Mouse (Mus musculus): ENCODE results near the gene Frem2.

Gene Frem2

DNA sequence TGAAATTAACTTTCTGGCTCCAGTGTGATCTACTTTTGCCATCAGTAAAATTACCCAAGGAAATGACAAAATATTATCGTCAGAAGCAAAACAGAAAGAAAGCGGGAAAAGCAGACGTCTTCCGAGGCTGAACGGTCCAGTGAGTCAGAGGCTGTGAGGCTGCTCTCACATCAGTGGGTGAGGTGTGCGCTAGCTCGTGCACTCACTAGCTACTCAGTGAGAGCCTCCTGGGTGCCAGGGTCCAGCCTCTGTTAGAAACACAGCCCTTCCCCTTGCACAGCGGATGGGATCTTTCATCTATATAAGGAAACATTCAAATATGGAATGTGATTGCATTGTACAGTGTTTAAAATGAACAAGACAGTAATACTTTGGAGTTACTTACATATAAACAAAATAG lies 36.8 kb downstream of the Frem2 start:
- no peak for DNase-seq (ENCODE audit: low spot score)

DNA sequence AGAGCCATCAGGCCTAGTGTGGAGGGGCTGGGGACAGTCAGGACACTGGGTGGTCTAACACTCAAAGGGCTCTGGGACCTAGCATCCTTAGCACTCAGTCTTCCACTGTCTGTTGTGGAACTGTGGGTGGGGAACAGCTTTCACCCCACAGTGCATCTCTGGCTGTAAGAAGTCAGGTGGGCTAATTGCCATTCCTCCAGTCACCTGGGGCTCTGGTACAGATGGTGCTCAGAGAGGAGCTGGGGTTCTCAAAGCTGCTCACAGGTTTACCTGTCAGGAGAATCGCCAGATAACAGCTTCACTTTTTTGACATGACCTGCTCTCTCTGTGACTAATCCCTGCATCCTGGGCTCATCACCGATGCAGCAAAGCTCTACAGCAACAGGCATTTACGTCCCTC lies 46.0 kb downstream of the Frem2 start:
- DNase-seq (ENCODE audit: low spot score): no peak

DNA sequence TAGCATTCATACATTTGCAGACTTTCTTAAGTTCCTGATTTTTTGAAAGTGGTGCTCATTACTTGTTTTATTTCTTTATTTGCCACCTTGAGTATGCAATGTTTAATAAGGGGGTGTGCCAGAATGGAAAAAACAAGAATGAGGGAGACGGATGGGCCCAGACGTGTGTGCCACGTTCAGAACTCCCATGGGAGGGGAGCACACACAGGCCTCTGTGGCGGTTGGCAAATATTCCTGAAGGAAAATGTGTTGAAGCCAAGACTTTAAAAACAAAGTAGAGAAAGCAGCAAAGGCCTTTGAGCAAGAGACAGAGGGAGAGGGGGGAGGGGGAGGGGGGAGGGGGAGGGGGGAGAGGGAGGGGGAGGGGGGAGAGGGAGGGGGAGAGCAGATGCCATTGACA lies 47.3 kb downstream of the Frem2 start:
- DNase-seq (ENCODE audit: low spot score): no peak

DNA sequence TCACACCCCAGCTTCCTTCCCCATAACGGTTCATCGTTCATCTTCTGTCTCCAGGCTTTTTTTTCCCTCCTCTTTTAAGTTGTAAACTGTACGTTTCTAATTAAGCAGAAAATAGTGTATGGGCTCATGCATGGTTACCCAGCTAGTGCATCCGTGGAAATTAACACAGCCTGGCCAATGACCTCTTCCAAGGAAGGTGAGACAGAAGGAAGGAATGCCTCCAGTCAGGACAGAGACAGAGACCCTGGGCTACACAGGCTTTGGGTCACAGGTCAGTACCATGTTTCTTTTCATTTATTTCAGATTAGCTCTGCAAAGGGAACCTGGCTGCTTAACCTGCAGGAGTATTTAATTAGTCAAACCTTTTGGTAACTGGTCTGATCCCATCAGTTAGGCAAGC lies 57.0 kb downstream of the Frem2 start:
- DNase-seq (ENCODE audit: low spot score): no peak

DNA sequence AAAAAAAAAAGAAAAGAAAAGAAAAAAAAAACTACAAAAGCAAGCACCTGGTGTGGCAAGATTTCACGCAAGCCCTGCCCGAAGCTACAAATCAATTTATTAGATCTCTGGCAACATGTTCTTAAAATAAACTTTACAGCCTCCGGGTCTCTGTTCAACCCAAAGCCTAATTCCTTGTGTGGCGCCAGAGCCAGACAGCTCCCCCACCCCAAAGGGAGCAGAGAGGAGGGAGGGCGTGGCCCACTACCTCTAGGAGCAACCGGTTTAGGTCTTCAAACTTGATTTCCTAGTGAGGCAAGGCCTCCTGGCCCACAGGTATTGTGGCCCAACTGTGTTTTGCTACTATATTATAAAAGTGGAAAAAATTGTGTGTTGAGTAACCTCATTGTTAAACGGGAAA lies 57.8 kb downstream of the Frem2 start:
- no peak for DNase-seq (ENCODE audit: low spot score)

DNA sequence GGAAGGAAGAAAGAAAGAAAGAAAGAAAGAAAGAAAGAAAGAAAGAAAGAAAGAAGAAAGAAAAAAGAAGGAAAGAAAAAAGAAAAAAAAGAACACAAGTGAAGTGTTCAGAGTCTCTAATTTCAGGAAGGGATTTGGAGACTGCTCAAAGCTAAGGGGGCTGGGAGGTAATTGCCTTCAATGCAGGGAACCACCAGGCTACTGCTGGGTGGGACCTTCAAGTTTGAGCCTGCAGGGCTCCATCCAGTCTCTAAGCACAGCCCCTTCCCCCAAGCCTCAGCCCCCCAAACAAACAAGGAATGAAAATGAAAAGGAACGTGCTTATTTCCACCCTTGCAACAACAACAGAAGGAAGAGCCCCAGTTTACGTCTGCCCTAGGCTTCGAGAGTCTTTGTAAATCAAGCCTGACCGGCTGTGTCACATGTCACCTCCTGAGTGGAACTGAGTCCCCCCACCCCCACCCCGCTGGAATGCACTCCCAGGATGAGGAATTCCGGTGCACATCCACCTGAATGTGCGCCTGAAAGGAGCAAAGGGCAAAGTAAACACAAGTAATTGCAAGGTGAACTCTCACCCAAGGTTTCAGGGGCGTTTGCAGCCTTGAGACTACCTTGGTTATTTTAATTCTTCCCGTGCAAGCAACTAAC lies 58.9 kb downstream of the Frem2 start:
- no peak for DNase-seq (ENCODE audit: low spot score)

DNA sequence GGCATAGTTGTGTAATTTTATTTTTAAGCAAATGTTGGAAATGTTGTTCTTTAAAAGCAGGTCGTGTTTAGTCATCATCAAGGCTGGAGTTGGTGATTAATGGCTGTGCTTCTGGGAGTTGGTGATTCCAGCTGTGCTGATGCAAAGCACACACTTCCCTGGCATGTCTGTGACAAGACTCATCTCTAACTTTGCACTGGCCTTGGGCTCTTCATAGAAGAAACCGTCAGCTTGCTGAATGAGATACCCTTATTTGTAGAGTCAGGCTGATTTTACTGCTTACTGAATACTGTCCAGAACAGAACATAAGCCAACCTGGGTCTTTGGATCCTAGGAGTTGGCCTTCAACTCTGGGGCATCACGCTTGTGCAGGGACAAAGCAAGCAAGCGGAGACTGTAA lies 62.7 kb downstream of the Frem2 start:
- DNase-seq (ENCODE audit: low spot score): no peak

DNA sequence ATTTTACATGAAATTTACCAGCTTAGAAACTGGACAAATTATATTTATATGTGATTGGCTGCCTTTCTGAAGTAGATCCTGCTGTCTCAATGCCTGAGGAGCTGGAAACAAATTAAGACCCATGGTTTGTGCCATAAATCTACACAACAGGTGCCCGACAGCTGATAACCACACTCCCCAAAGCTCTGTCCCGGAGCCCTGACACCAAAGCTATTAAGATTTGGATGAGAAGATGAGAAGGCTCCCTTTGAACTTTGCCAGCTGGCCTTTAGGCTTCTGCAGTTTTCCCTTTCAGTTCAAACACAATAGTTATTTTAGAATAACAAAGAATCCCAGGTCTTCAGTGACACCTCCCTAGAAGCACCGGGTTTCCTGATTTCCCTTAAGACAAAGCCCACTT lies 63.4 kb downstream of the Frem2 start:
- DNase-seq (ENCODE audit: low spot score): no peak

DNA sequence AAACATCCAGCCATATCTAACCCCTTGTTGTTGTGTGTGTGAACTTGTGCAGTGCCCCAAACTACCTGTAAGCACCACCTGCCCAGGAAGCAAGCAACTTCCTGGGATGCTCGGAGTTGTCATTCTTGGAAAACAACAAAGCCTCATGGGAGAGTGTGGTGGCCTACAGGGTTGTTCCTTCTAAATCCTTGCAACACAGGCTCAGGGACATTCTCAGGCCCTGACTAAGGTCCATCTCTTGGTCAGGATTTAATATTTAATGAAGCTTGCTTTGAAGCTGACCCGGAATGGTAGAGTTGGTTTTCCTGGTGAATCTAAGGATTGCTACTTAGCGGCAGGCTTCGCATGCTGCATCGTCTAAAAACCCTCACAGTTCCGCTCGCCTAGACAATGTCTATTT lies 65.1 kb downstream of the Frem2 start:
- no peak for DNase-seq (ENCODE audit: low spot score)

DNA sequence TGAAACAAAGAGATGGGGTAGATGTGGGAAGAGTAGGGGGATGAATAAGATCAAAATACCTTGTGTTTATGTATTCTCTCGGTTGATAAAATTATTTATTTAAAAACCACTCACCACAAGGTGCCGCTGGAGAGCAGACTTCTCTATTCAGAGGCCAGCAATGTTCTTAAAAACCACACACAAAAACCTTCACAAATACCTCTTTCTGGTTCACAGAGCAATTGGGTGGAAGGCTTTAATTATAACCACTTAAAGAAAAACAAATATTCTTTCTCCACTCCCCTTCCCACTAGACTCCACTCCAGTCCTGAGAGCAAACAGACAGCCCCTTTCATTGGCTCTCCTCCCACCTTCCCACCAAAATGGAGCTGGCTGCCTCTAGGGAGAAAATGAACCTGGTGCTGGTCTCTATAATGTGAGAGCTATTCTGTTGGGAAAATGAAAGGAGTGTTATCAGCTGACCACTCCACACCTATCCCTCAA lies 67.0 kb downstream of the Frem2 start:
- DNase-seq (ENCODE audit: low spot score): no peak

DNA sequence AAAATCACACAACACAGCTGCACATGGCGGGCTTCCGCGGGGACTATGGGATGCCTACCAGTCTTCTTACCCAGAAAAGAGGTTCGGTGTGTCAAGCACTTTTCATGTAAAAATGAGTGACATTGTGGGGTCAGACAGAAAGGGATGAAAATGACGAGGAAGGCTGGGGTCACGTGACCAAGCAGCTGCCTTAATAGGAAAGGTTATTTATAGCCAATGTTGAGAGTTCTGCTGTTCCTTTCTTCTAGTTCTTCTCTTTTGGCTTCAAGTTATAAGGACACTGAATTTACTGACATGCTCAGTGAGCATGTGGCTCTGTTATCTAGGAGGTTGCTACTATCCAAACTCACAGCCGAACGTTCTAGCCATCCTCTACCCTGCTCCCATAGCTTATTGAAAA lies 73.9 kb downstream of the Frem2 start:
- no peak for DNase-seq (ENCODE audit: low spot score)

DNA sequence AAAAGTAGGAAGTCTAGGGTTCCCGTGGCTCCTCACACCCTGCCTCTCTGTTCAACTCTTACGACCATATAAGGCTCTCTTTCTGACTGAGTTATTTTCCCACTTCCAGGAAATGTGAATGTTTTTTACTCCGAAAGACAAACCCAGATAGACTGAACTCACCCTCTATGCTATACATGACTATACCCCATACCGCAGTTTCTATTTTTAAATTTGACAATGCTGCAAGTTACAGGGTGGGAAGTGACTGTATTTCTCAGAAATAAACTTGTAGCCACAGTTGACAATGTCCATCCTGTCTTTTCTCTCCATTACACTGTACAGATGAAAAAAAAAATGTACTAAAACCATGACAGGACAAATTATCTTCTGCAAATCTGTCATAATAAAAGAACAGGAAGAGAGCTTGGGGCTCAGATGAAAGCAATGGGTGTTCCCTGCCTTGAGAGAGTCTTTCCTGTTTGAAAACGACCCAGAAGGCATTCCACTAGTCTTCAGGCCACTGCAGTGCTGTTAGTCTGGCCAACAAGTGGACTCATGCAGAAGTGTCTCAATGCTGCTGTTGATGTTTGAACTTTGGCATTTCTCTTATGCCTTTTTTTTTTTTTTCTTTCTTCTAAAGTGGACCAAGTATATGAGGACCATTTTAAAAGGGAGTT lies 76.4 kb downstream of the Frem2 start:
- DNase-seq (ENCODE audit: low spot score): no peak

DNA sequence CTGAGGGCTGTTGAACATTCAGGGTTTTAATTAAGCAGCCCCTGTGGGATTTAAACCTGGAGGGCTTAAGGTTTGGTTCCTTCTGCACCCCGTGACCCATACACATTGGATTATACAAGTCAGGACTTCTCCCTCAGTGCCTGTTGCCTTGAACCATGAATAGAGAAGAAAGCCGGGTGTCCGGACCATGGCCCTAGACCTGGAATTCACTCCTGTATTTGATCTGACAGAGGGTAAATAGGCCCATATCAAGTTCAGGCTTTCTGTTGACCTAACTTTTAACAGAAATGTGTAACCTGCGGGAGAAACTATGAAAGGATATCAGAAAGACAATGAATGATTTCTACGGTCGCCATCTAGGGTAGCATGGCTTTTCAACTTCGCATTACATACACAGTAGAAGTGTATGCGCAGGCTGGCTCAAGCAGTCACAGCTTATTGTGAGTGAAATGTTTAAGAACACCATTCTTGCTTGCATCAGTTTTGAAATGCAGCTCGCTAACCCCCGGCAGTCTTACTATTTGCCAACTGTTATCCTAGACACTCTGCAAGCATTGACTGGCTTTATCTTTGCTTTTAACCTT lies 77.9 kb downstream of the Frem2 start:
- DNase-seq (ENCODE audit: low spot score): no peak

DNA sequence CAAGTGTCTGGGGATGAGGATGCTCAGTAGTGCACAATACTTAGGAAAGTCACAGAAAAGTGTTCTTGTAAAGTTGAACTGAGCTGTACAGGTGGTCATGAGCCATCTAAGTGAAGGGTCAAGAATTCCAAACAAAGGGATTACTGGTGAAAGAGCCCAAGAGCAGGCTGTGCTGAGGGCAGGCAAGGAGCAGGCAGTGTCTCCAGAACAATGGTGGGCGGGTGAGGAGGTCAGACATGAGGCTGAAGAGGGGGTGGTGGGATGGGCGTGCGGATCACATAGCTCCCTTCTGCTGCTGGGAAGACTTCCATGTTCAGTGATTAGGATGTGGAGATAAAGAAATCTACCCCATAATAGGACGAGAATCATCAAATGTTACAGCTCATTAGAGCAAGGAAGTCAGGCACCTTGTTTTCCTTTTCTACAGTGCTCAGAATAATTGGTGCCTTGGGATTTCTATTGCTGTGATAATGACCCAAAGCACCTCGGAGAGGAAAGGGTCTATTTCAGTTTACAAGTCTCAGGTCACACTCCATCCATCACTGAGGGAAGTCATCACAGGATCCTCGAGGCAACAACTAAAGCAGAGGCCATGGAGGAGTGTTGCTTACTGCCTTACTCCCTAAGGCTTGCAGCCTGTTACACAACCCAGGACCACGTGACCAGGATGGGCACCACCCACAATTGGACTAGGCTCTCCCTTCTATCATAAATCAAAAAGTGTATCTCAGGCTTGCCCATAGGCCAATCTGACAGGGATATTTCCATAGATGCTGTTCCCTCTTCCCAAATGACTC lies 80.6 kb downstream of the Frem2 start:
- DNase-seq (ENCODE audit: low spot score): no peak

DNA sequence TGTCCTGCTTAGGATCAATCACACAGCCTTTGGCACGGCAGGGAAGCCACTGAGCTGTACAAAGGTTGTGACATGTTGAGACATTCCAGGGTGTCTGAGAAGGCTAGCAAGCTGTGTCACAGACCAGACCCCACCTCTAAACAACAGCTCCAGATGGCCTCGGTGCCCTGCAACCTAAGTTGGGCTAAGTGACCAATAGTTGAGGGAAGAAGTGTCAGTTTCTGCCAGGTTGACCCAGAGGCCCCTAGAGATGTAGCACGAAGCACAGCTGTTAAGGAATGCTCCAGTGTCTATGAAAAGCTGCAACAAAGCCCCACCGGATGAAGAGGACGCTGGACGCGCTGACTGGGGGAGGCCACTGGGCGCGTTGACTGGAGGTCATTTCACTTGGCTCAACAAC lies 83.0 kb downstream of the Frem2 start:
- no peak for DNase-seq (ENCODE audit: low spot score)

DNA sequence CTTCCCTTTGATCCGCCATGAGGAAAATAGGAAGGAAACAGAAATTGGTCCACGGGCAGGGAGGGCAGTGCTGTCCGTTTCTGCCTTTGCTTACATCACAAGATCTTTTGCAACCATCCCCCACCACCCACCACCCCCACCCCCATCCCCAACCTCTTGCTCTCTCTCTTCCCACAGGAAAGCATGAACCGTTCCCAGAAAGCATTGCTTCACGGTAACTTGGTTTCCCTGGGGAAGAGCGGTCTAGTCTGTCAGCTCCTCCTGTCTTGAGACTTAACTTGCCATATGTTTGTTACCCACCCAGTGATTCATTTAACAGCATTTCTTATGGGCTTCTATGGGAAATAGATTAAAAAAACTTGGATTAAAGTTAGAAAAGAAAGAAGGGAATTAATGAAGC lies 85.5 kb downstream of the Frem2 start:
- DNase-seq (ENCODE audit: low spot score): no peak

DNA sequence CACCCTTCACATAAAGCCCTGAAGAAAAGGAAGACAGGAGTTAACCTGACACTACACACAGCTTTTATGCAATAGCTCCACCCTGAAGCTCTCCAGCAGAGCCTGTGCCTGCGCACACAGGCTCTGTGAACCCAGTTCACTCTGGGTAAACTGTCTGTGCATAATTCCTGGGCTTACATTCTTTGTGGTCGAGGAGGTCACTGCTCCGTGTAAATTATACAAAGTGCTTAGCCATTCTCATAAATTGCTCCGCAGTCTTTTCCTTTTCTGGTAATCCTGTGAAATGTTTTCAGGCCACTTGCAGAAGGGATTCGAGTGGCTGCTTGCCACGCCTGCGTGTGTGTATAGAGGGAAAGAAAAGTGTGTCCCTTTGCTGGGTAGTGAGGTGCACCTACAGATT lies 92.6 kb downstream of the Frem2 start:
- DNase-seq (ENCODE audit: low spot score): no peak

DNA sequence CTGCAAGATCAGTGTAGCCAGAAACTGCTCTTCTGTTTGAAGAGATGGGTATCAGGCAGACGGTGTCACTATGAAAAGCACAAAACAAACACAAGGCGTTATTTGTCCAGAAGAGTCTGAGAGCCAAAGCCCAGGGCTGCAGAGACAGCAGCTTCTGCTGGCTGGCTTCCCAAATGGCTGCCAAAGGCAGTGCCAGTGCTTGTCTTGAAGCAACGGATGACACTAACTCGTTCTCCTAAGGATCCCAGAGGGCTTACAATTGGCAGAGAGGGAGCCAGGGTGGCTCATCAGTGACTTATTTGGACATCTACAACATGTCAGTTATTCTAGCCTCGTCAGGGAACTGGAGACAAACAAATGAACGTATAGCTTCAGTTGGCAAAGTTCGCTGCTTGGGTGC lies 93.4 kb downstream of the Frem2 start:
- DNase-seq (ENCODE audit: low spot score): no peak

DNA sequence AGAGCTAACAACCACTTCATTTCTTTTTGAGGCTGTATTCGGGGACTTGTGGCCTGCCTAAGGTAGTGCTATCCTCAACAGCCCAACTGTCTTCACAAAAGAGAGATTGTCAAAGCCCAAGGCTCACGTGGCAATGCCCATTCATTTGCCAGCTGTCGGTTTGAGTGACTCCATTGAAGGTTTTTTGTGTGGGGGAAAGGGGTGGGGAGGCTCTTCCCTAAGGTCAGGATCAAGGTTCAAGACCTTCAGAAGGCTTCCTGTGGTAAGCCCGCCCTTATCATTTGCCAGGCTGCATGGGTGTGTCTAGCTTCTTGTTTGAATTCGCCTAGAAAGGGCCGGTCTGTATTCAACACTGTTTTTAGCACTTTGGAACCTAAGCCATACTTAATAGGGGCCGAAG lies 95.3 kb downstream of the Frem2 start:
- DNase-seq (ENCODE audit: low spot score): no peak

DNA sequence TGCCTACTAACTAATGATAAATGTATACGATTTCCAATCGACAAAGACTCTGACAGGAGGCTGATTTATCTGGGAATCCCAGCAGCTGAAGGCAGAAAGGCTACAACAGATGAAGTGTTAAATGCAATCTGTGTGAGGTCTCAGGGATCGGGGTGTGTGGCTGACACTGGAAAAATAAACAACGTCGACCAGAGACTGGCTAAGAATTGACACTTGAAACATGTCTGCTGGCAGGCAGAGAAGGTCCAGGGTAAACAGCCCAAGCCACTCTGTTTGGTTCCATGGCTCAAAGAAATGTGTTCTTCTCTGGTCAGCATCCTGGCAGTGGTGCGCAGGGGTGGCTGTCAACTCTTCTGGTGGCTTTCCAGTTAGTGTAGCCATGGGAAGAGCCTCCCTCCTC lies 98.1 kb downstream of the Frem2 start:
- no peak for DNase-seq (ENCODE audit: low spot score)

DNA sequence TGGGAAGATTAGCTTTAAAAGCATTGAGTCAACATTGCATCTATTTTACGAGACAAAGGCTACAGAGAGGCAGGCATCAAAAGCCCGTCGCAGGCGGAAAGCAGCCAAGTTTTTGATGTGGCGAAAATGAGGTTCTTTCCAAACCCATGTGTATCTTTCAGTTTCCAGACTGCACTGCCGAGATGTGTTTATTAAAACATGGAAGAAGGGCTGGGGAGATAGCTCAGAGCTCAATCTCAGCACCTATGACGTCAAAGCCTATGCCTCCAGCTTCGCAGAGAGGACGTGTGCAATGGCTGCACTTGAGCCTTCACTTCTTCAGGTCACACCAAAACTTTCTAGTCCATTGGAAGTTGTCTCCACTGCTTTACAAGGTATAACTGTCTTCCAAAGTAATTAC lies 98.9 kb downstream of the Frem2 start:
- no peak for DNase-seq (ENCODE audit: low spot score)

DNA sequence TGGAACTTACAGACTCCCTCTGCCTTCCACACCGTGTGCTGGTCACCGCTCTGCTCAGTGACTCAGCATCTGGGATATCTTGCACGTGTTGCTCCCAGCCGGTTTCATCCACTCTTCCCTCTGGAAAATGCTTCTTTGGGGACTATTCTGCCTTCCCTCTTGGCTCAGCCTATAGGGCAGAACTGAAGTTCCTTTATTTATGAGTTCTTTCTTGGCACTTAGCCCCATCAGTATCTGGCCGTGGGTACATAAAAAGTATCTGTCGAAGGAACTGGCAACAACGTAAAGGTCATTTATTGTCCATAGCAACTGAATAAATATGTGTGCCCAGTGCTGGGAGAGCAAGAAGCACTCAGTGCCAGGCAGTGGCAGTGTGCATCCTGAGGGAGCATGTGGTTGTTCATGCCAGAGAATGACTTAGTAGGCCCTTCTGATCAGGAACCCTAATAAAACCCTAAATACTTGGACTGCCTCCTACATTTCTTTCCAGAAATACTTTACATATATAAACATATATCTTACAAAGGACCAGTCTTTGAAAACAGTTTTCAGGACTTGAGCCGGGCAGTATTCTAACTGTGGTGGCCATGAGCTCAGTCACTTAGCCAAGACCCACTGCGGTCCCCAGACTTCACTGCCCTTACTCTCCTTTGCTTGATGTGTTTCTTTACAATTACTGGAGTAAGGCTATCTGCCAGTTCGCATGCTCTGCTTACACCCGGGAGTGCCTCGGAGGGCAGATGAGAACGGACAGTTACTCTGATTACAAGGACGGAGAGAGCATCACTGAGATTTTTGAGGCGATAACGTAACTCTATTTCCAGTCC lies 99.6 kb downstream of the Frem2 start:
- no peak for DNase-seq (ENCODE audit: low spot score)

Measured in ovary, adult 18-20 months (tissue).